Mouse (Mus musculus): Measurements from ENCODE around the gene Gm42906. TPM values are rescaled to one million over a fixed set of nuclear protein-coding genes. Genes with fewer than 3 reads are reported as not detected.

Gene Gm42906
- total and polyA plus RNA-seq, 3 experiments, result not detected

- DNase-seq (ENCODE audit: extremely low read depth), result no peak
- Histone ChIP-seq H3K4me2 (ENCODE audit: insufficient read depth, low read depth, poor library complexity, severe bottlenecking) (no peak overlapping the region), H3K27ac (ENCODE audit: insufficient read depth, low read depth) (no peak overlapping the region), H3K36me3 (replicated peaks in 1 of 2; ENCODE audit: control insufficient read depth in 1 of 2, insufficient read depth in 1 of 2, low read length in 1 of 2) (peaks cover 86 to 100% of the 10 kb centered on the region in 2 experiments), H3K9me3 (replicated peaks; ENCODE audit: low read length) (peaks cover 1% of the 10 kb centered on the region), H3K9ac (ENCODE audit: insufficient read depth, low read depth) (no peak overlapping the region), H3K4me3 (replicated peaks in 1 of 3; ENCODE audit: low read depth in 2 of 3, low read length in 2 of 3, poor library complexity in 1 of 3) (no peak overlapping the region), H3K27me3 (replicated peaks) (no peaks in the 10 kb centered on the region), H3K79me2 (replicated peaks; ENCODE audit: control insufficient read depth, extremely low read depth, insufficient read depth, poor library complexity, severe bottlenecking) (no peaks in the 10 kb centered on the region), H3K4me1 (ENCODE audit: control insufficient read depth in 1 of 2, insufficient read depth in 2 of 2) (peaks cover 4 to 14% of the 10 kb centered on the region in 2 experiments; a peak in 2 of 4 replicates)
- dilution Hi-C loops (cut with MboI; ENCODE audit: extremely low pct_ligation_motif_present, extremely low pct_unique_long_range_greater_than_20kb, low sequenced_read_pairs), result no loop called here
- in situ Hi-C loops (cut with MboI; ENCODE audit: low pct_ligation_motif_present, low pct_unique_long_range_greater_than_20kb, low sequenced_read_pairs), result no loop called here
- no peak for TF ChIP-seq ETS1 (conservative IDR thresholded peaks at IDR 0.05; ENCODE audit: low read depth, low read length)
Observed at GRCm38 (mm10) chr5:151042911-151043310, 385.1 kb downstream of the Gm42906 start.

GRCm38 (mm10) chr5:151037871-151038270, 390.1 kb downstream of the Gm42906 start:
- in situ Hi-C loops (cut with MboI; ENCODE audit: low pct_ligation_motif_present, low pct_unique_long_range_greater_than_20kb, low sequenced_read_pairs), result no loop called here

GRCm38 (mm10) chr5:151034715-151035512, 393.0 kb downstream of the Gm42906 start:
- peaks cover 0 to 2% of the 10 kb centered on the region in 2 experiments; a peak in 1 of 4 replicates for H3K4me1 ChIP-seq (ENCODE audit: control insufficient read depth in 1 of 2, insufficient read depth in 2 of 2)
- no peak overlapping the region for H3K27ac ChIP-seq (ENCODE audit: insufficient read depth, low read depth)
- in situ Hi-C loops (cut with MboI; ENCODE audit: low pct_ligation_motif_present, low pct_unique_long_range_greater_than_20kb, low sequenced_read_pairs), result no loop called here
- H3K9me3 ChIP-seq (replicated peaks; ENCODE audit: low read length), result peaks cover 19% of the 10 kb centered on the region
- no peak for DNase-seq (ENCODE audit: extremely low read depth)
- no peak overlapping the region for H3K9ac ChIP-seq (ENCODE audit: insufficient read depth, low read depth)
- no peaks in the 10 kb centered on the region for H3K79me2 ChIP-seq (replicated peaks; ENCODE audit: control insufficient read depth, extremely low read depth, insufficient read depth, poor library complexity, severe bottlenecking)
- H3K27me3 ChIP-seq (replicated peaks), result no peaks in the 10 kb centered on the region
- no peak overlapping the region for H3K4me2 ChIP-seq (ENCODE audit: insufficient read depth, low read depth, poor library complexity, severe bottlenecking)
- TF ChIP-seq CTCF (conservative IDR thresholded peaks at IDR 0.05 in 1 of 2, IDR thresholded peaks at IDR 0.05 in 1 of 2; ENCODE audit: low read depth in 2 of 2, low read length in 2 of 2) (no peak), POLR2AphosphoS2 (IDR thresholded peaks at IDR 0.05; ENCODE audit: low read depth, low read length) (peak; percentile 75; the same call in 1 of the 2 replicates)
- H3K36me3 ChIP-seq (replicated peaks in 1 of 2; ENCODE audit: control insufficient read depth in 1 of 2, insufficient read depth in 1 of 2, low read length in 1 of 2), result peaks cover 22 to 35% of the 10 kb centered on the region in 2 experiments
- dilution Hi-C loops (cut with MboI; ENCODE audit: extremely low pct_ligation_motif_present, extremely low pct_unique_long_range_greater_than_20kb, low sequenced_read_pairs), result no loop called here
- no peak overlapping the region for H3K4me3 ChIP-seq (replicated peaks in 1 of 3; ENCODE audit: low read depth in 2 of 3, low read length in 2 of 3, poor library complexity in 1 of 3)

More at GRCm38 (mm10) chr5:151037871-151038270, 390.1 kb downstream of the Gm42906 start:
- Histone ChIP-seq H3K9me3 (replicated peaks; ENCODE audit: low read length) (peaks cover 17% of the 10 kb centered on the region), H3K27ac (ENCODE audit: insufficient read depth, low read depth) (no peak overlapping the region), H3K27me3 (replicated peaks) (no peaks in the 10 kb centered on the region), H3K36me3 (replicated peaks in 1 of 2; ENCODE audit: control insufficient read depth in 1 of 2, insufficient read depth in 1 of 2, low read length in 1 of 2) (peaks cover 47 to 64% of the 10 kb centered on the region in 2 experiments), H3K4me1 (ENCODE audit: control insufficient read depth in 1 of 2, insufficient read depth in 2 of 2) (no peaks in the 10 kb centered on the region), H3K9ac (ENCODE audit: insufficient read depth, low read depth) (no peak overlapping the region), H3K4me3 (replicated peaks in 1 of 3; ENCODE audit: low read depth in 2 of 3, low read length in 2 of 3, poor library complexity in 1 of 3) (no peak overlapping the region), H3K4me2 (ENCODE audit: insufficient read depth, low read depth, poor library complexity, severe bottlenecking) (no peak overlapping the region), H3K79me2 (replicated peaks; ENCODE audit: control insufficient read depth, extremely low read depth, insufficient read depth, poor library complexity, severe bottlenecking) (no peaks in the 10 kb centered on the region)
- dilution Hi-C loops (cut with MboI; ENCODE audit: extremely low pct_ligation_motif_present, extremely low pct_unique_long_range_greater_than_20kb, low sequenced_read_pairs), result no loop called here
- DNase-seq (ENCODE audit: extremely low read depth), result no peak
- TF ChIP-seq USF2 (conservative IDR thresholded peaks at IDR 0.05; ENCODE audit: low read depth, low read length) (no peak), JUND (conservative IDR thresholded peaks at IDR 0.05; ENCODE audit: low read depth, low read length) (no peak), IRF4 (IDR thresholded peaks at IDR 0.05; ENCODE audit: low read depth, low read length) (no peak), GABPA (IDR thresholded peaks at IDR 0.05; ENCODE audit: insufficient replicate concordance, low read depth, low read length) (no peak), SIN3A (IDR thresholded peaks at IDR 0.05; ENCODE audit: low read length) (no peak), TCF12 (IDR thresholded peaks at IDR 0.05; ENCODE audit: low read depth, low read length) (no peak), ETS1 (conservative IDR thresholded peaks at IDR 0.05; ENCODE audit: low read depth, low read length) (no peak), MXI1 (IDR thresholded peaks at IDR 0.05; ENCODE audit: low read depth, low read length) (no peak), RAD21 (IDR thresholded peaks at IDR 0.05; ENCODE audit: low read depth, low read length) (no peak), CTCF (conservative IDR thresholded peaks at IDR 0.05 in 1 of 2, IDR thresholded peaks at IDR 0.05 in 1 of 2; ENCODE audit: low read depth in 2 of 2, low read length in 2 of 2) (no peak), PAX5 (IDR thresholded peaks at IDR 0.05; ENCODE audit: low read length) (no peak), MAZ (IDR thresholded peaks at IDR 0.05; ENCODE audit: low read depth, low read length) (no peak), POLR2A (IDR thresholded peaks at IDR 0.05; ENCODE audit: low read depth, low read length) (no peak), NRF1 (IDR thresholded peaks at IDR 0.05; ENCODE audit: low read depth, low read length) (no peak), BHLHE40 (IDR thresholded peaks at IDR 0.05; ENCODE audit: low read depth, low read length) (no peak), CHD2 (IDR thresholded peaks at IDR 0.05; ENCODE audit: low read length) (no peak), ELF1 (IDR thresholded peaks at IDR 0.05; ENCODE audit: low read depth, low read length) (no peak), ZKSCAN1 (IDR thresholded peaks at IDR 0.05; ENCODE audit: borderline replicate concordance, low read depth, low read length) (no peak), MAX (IDR thresholded peaks at IDR 0.05; ENCODE audit: low read length) (no peak), ZMIZ1 (IDR thresholded peaks at IDR 0.05; ENCODE audit: low read depth, low read length) (no peak)
